8 mouse cellular contexts compared by ENCODE assay signal in genomic region chr11:64435546-64436411, GRCm38 (mm10). TPM values are rescaled to one million over a fixed set of nuclear protein-coding genes. Genes with fewer than 3 reads are reported as not detected.
A peak's percentile ranks its signal among the peaks of the same experiment; 100 is the strongest.
DNase-seq lines count a peak whose midpoint lies in the region; ATAC-seq and TF ChIP-seq lines count a peak whose summit lies in the region.

No protein-coding gene starts in this region.

- H3K4me3 ChIP-seq in embryonic facial prominence, embryonic 12.5 days: peak overlapping the region; percentile 70
- H3K4me3 ChIP-seq in heart, embryonic 13.5 days: peak overlapping the region; percentile 68
- peak overlapping the region; percentile 50 for H3K4me3 ChIP-seq in kidney, embryonic 15.5 days (replicated peaks)
- H3K4me3 ChIP-seq in lung, embryonic 15.5 days: peak overlapping the region; percentile 45
- H3K4me3 ChIP-seq in olfactory bulb, adult 2 months (ENCODE audit: insufficient read depth, low read depth, low read length): peak overlapping the region; percentile 47

- peak; percentile 66 for ATAC-seq in embryonic facial prominence, embryonic 12.5 days (ENCODE audit: insufficient number of reproducible peaks, insufficient read depth, low FRiP score, low TSS enrichment)
- ATAC-seq in heart, embryonic 13.5 days (ENCODE audit: extremely low read depth, insufficient number of reproducible peaks, low FRiP score, low TSS enrichment): peak; percentile 25; the same call in 1 of the 2 replicates
- ATAC-seq in kidney, embryonic 15.5 days (replicated peaks; ENCODE audit: low FRiP score): peak; percentile 69
- peak; percentile 77 for ATAC-seq in lung, embryonic 15.5 days (ENCODE audit: borderline replicate concordance, extremely low read depth, low FRiP score, low TSS enrichment)

- peak overlapping the region; percentile 84 for H3K27ac ChIP-seq in embryonic facial prominence, embryonic 12.5 days
- peak overlapping the region; percentile 54 for H3K27ac ChIP-seq in heart, embryonic 13.5 days (replicated peaks)
- peak overlapping the region; percentile 68 for H3K27ac ChIP-seq in kidney, embryonic 15.5 days
- H3K27ac ChIP-seq in lung, embryonic 15.5 days: 0 out of 2 replicates have a peak overlapping the region, but pooled peaks have one; percentile 18
- H3K27ac ChIP-seq in olfactory bulb, adult 2 months (ENCODE audit: insufficient read depth, low read depth, low read length): peak overlapping the region; percentile 19; the same call in 1 of the 2 replicates

- no peaks in the 10 kb centered on the region for H3K36me3 ChIP-seq in embryonic facial prominence, embryonic 12.5 days
- no peaks in the 10 kb centered on the region for H3K36me3 ChIP-seq in heart, embryonic 13.5 days
- no peaks in the 10 kb centered on the region for H3K36me3 ChIP-seq in kidney, embryonic 15.5 days
- H3K36me3 ChIP-seq in lung, embryonic 15.5 days: no peaks in the 10 kb centered on the region

- peak overlapping the region; percentile 85 for H3K9ac ChIP-seq in embryonic facial prominence, embryonic 12.5 days
- peak overlapping the region; percentile 85 for H3K9ac ChIP-seq in heart, embryonic 13.5 days
- peak overlapping the region; percentile 60 for H3K9ac ChIP-seq in kidney, embryonic 15.5 days
- H3K9ac ChIP-seq in lung, embryonic 15.5 days: peak overlapping the region; percentile 41

- WGBS in embryonic facial prominence, embryonic 12.5 days: under 1% methylated on average over 81 of the region's 81 CpGs
- WGBS in heart, embryonic 13.5 days: under 1% methylated on average over 81 of the region's 81 CpGs
- WGBS in kidney, embryonic 15.5 days: under 1% methylated on average over 81 of the region's 81 CpGs
- WGBS in lung, embryonic 15.5 days: under 1% methylated on average over 81 of the region's 81 CpGs
- under 1% methylated on average over 81 of the region's 81 CpGs for WGBS in olfactory bulb, adult 2 months

- no peak for TF ChIP-seq CTCF in olfactory bulb, adult 2 months (IDR thresholded peaks at IDR 0.05; ENCODE audit: insufficient read depth, low read depth, low read length)

- H3K4me1 ChIP-seq in embryonic facial prominence, embryonic 12.5 days: peaks cover 5% of the 10 kb centered on the region; the same call in 1 of the 2 replicates
- H3K4me1 ChIP-seq in heart, embryonic 13.5 days: peaks cover 17% of the 10 kb centered on the region
- H3K4me1 ChIP-seq in kidney, embryonic 15.5 days: peaks cover 25% of the 10 kb centered on the region
- peaks cover 19% of the 10 kb centered on the region for H3K4me1 ChIP-seq in lung, embryonic 15.5 days
- peaks cover 20% of the 10 kb centered on the region for H3K4me1 ChIP-seq in olfactory bulb, adult 2 months (ENCODE audit: control insufficient read depth, insufficient read depth, low read length)

- 0 out of 2 replicates have a peak, but pooled peaks cover 2% of the 10 kb centered on the region for H3K27me3 ChIP-seq in embryonic facial prominence, embryonic 12.5 days
- peaks cover 74% of the 10 kb centered on the region for H3K27me3 ChIP-seq in heart, embryonic 13.5 days (replicated peaks)
- H3K27me3 ChIP-seq in kidney, embryonic 15.5 days: peaks cover 76% of the 10 kb centered on the region
- peaks cover 58% of the 10 kb centered on the region for H3K27me3 ChIP-seq in lung, embryonic 15.5 days

- H3K4me2 ChIP-seq in embryonic facial prominence, embryonic 12.5 days (replicated peaks): peak overlapping the region; percentile 99
- H3K4me2 ChIP-seq in heart, embryonic 13.5 days: peak overlapping the region; percentile 99
- peak overlapping the region; percentile 94 for H3K4me2 ChIP-seq in kidney, embryonic 15.5 days
- peak overlapping the region; percentile 97 for H3K4me2 ChIP-seq in lung, embryonic 15.5 days

- H3K9me3 ChIP-seq in embryonic facial prominence, embryonic 12.5 days: no peaks in the 10 kb centered on the region
- no peaks in the 10 kb centered on the region for H3K9me3 ChIP-seq in heart, embryonic 13.5 days
- H3K9me3 ChIP-seq in kidney, embryonic 15.5 days (replicated peaks): no peaks in the 10 kb centered on the region
- H3K9me3 ChIP-seq in lung, embryonic 15.5 days: no peaks in the 10 kb centered on the region

- TF ChIP-seq POLR2A in olfactory bulb, adult 2 months (IDR thresholded peaks at IDR 0.05; ENCODE audit: insufficient read depth, low read depth, low read length): no peak

- DNase-seq in thymus, postnatal 0 days (ENCODE audit: low spot score): peak; percentile 7
- DNase-seq in thymus, adult 18-20 months: no peak
- no peak for DNase-seq in spleen, postnatal 4 days (ENCODE audit: low spot score in 2 of 2)

RNA-seq across cellular contexts. Expression of gene Hs3st3a1, which starts 0.6 kb away (rescaled TPM):
- 0.21 and 0.30 TPM in 2 replicates for polyA plus RNA-seq in thymus, postnatal 0 days (2015; fragmentation: Nextera tagmentation; extraction: Ambion mirVana)
- 4.6 and 4.7 TPM in 2 replicates for polyA plus RNA-seq in embryonic facial prominence, embryonic 12.5 days (2016; fragmentation: Nextera tagmentation; extraction: Ambion mirVana)
- polyA plus RNA-seq in heart, embryonic 13.5 days (2015; fragmentation: Nextera tagmentation; extraction: Ambion mirVana): 0.25 and 0.35 TPM in 2 replicates
- 1.6 and 2.2 TPM in 2 replicates for polyA plus RNA-seq in kidney, embryonic 15.5 days (2015; fragmentation: Nextera tagmentation; extraction: Ambion mirVana)
- 0.31 and 0.37 TPM in 2 replicates for polyA plus RNA-seq in lung, embryonic 15.5 days (2015; fragmentation: Nextera tagmentation; extraction: Ambion mirVana)
- polyA plus RNA-seq in olfactory bulb, adult 2 months (2012; ENCODE audit: insufficient read depth, insufficient read length, low replicate concordance, missing spikeins): not detected in 2 replicates

RNA-seq across cellular contexts. Expression of gene F930015N05Rik, which starts 0.7 kb away (rescaled TPM):
- polyA plus RNA-seq in thymus, postnatal 0 days (2015; fragmentation: Nextera tagmentation; extraction: Ambion mirVana): not detected in 2 replicates
- 5.0 and 7.5 TPM in 2 replicates for polyA plus RNA-seq in embryonic facial prominence, embryonic 12.5 days (2016; fragmentation: Nextera tagmentation; extraction: Ambion mirVana)
- 0.19 TPM in 1 of 2 replicates, not detected in the other for polyA plus RNA-seq in heart, embryonic 13.5 days (2015; fragmentation: Nextera tagmentation; extraction: Ambion mirVana)
- 0.22 and 0.91 TPM in 2 replicates for polyA plus RNA-seq in kidney, embryonic 15.5 days (2015; fragmentation: Nextera tagmentation; extraction: Ambion mirVana)
- 0.16 and 0.19 TPM in 2 replicates for polyA plus RNA-seq in lung, embryonic 15.5 days (2015; fragmentation: Nextera tagmentation; extraction: Ambion mirVana)
- polyA plus RNA-seq in olfactory bulb, adult 2 months (2012; ENCODE audit: insufficient read depth, insufficient read length, low replicate concordance, missing spikeins): not detected in 2 replicates

Comparison
In these comparisons a context has a peak if more than half of its experiments do, and no peak if none do; other contexts are left out.
1. ATAC-seq: peak in every context shown above with its lines; median percentile 77 in lung, embryonic 15.5 days; 69 in kidney, embryonic 15.5 days; 66 in embryonic facial prominence, embryonic 12.5 days; 25 in heart, embryonic 13.5 days.
2. H3K27ac ChIP-seq: peak in every context shown above with its lines; median percentile 84 in embryonic facial prominence, embryonic 12.5 days; 68 in kidney, embryonic 15.5 days; 54 in heart, embryonic 13.5 days; 19 in olfactory bulb, adult 2 months; 18 in lung, embryonic 15.5 days.